In the genomic region with DNA sequence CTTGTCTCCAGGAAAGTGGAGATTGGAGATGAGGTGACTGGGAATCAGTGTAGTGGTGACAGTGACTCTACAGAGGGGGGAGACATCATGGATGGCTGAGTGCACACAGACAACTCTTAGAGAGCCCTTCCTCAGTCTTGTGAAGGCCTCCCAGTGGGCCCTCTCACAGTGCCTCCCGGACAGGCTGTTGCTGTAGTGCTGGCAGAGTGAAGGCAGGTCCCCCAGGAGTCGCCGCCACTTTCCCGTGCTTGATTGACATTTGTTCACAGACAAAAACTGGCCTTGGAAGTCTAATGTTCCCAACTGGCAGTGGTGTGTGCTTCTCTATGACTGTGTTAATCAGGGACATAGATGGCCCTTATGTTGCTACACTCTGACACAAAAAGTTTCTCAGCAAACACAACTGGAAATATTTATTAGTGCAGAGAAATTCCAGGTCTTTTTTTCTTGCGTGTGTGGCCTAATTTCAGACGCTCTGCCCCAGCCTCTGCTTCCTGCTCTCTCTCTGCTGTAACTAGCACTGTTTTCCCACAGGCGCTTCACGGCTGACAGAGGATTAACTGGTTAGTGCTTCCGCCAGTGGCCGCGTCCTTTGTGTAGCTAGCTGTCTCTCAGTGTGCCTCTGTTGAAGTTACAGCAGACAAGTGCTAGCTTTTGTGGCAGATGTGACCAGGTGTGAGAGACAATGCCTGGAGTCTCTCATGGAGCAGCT, we compare ENCODE assay signal across 9 mouse cellular contexts.
DNase-seq lines count a peak whose midpoint lies in the region; ATAC-seq and TF ChIP-seq lines count a peak whose summit lies in the region.
"Had no signal": no experiment of that assay in that cellular context is flagged by ENCODE, and none has a peak within 500 bp of the region (broad histone marks: within the 10 kb centered on the region; RNA-seq: fewer than 3 reads in every experiment).

No protein-coding gene starts in this region.

- H3K27ac ChIP-seq in heart, embryonic 15.5 days, result peak overlapping the region; percentile 44
- peak overlapping the region; percentile 24; the same call in 1 of the 2 replicates for H3K27ac ChIP-seq in bone marrow, adult 2 months (ENCODE audit: control insufficient read depth, insufficient read depth, low read depth, low read length, poor library complexity)
- peak overlapping the region; percentile 68 for H3K27ac ChIP-seq in forebrain, embryonic 12.5 days
- H3K27ac ChIP-seq in midbrain, embryonic 11.5 days (ENCODE audit: low read depth, low read length), result peak overlapping the region; percentile 58
- H3K27ac ChIP-seq in stomach, postnatal 0 days (replicated peaks), result no peak overlapping the region

- no peak overlapping the region for H3K9ac ChIP-seq in heart, embryonic 15.5 days
- 0 out of 2 replicates have a peak overlapping the region, but pooled peaks have one; percentile 9 for H3K9ac ChIP-seq in forebrain, embryonic 12.5 days
- peak overlapping the region; percentile 34 for H3K9ac ChIP-seq in midbrain, embryonic 11.5 days (ENCODE audit: low read length)
- no peak overlapping the region for H3K9ac ChIP-seq in stomach, postnatal 0 days (ENCODE audit: low read length)

- no peak for TF ChIP-seq POLR2A in bone marrow, adult 2 months (IDR thresholded peaks at IDR 0.05; ENCODE audit: borderline replicate concordance, control insufficient read depth, low read depth, low read length)

- H3K9me3 ChIP-seq in heart, embryonic 15.5 days (replicated peaks), result no peaks in the 10 kb centered on the region
- H3K9me3 ChIP-seq in forebrain, embryonic 12.5 days, result no peaks in the 10 kb centered on the region
- no peaks in the 10 kb centered on the region for H3K9me3 ChIP-seq in midbrain, embryonic 11.5 days (ENCODE audit: control insufficient read depth, low read length)
- H3K9me3 ChIP-seq in stomach, postnatal 0 days (ENCODE audit: control insufficient read depth, low read length), result no peaks in the 10 kb centered on the region

- intact Hi-C loops in heart, postnatal 36 days (cut with DNase I), result loop anchor here (2.0 kb wide), 1 partner anchor 19 kb away; no protein-coding TSS in a partner anchor

- DNase-seq in heart, postnatal 36 days, result no peak
- no peak for DNase-seq in midbrain, embryonic 11.5 days (ENCODE audit: low spot score, missing footprints)
- DNase-seq in stomach, postnatal 0 days (ENCODE audit: low spot score), result no peak
- no peak for DNase-seq in ovary, postnatal 10 days (ENCODE audit: low spot score)
- DNase-seq in cerebellum, adult 9-11 months, result no peak
- DNase-seq: gastrocnemius, postnatal 14 days had no signal

- H3K4me2 ChIP-seq in heart, embryonic 15.5 days, result 0 out of 2 replicates have a peak overlapping the region, but pooled peaks have one; percentile 6
- no peak overlapping the region; the same call in none of the 2 replicates for H3K4me2 ChIP-seq in forebrain, embryonic 12.5 days
- H3K4me2 ChIP-seq in midbrain, embryonic 11.5 days, result no peak overlapping the region; the same call in 1 of the 2 replicates
- H3K4me2 ChIP-seq in stomach, postnatal 0 days (replicated peaks; ENCODE audit: low read depth), result no peak overlapping the region

- 26% methylated on average over 11 of the region's 11 CpGs for WGBS in heart, embryonic 15.5 days
- WGBS in bone marrow, adult 2 months, result 51% methylated on average over 11 of the region's 11 CpGs
- WGBS in forebrain, embryonic 12.5 days, result 6% methylated on average over 11 of the region's 11 CpGs
- 4% methylated on average over 11 of the region's 11 CpGs for whole genome bisulfite sequencing in midbrain, embryonic 11.5 days
- 30% methylated on average over 11 of the region's 11 CpGs for WGBS in stomach, postnatal 0 days

- no peak overlapping the region for H3K4me3 ChIP-seq in heart, embryonic 15.5 days
- H3K4me3 ChIP-seq in bone marrow, adult 2 months (replicated peaks; ENCODE audit: control insufficient read depth, low read depth, low read length), result no peak overlapping the region
- H3K4me3 ChIP-seq in forebrain, embryonic 12.5 days (replicated peaks), result no peak overlapping the region
- H3K4me3 ChIP-seq in midbrain, embryonic 11.5 days (ENCODE audit: low read depth, low read length), result no peak overlapping the region
- H3K4me3 ChIP-seq in stomach, postnatal 0 days (ENCODE audit: low read depth, low read length), result no peak overlapping the region

- peaks cover 50% of the 10 kb centered on the region for H3K4me1 ChIP-seq in heart, embryonic 15.5 days (replicated peaks)
- H3K4me1 ChIP-seq in bone marrow, adult 2 months (ENCODE audit: control insufficient read depth, insufficient read depth, low read length), result peaks cover 9% of the 10 kb centered on the region
- H3K4me1 ChIP-seq in forebrain, embryonic 12.5 days, result peaks cover 36% of the 10 kb centered on the region
- H3K4me1 ChIP-seq in midbrain, embryonic 11.5 days (ENCODE audit: control insufficient read depth, insufficient read depth, low read length), result peaks cover 19% of the 10 kb centered on the region
- peaks cover 10% of the 10 kb centered on the region for H3K4me1 ChIP-seq in stomach, postnatal 0 days (replicated peaks; ENCODE audit: control insufficient read depth, insufficient read depth)

- TF ChIP-seq CTCF in bone marrow, adult 2 months (IDR thresholded peaks at IDR 0.05; ENCODE audit: control insufficient read depth, insufficient read depth, low read length), result no peak
- no peak for TF ChIP-seq CTCF in stomach, postnatal 0 days (IDR thresholded peaks at IDR 0.05; ENCODE audit: low read depth)

- TF ChIP-seq EP300 in stomach, postnatal 0 days (optimal IDR thresholded peaks at IDR 0.05), result no peak

- H3K36me3 ChIP-seq in heart, embryonic 15.5 days, result no peaks in the 10 kb centered on the region
- H3K36me3 ChIP-seq in forebrain, embryonic 12.5 days (replicated peaks), result no peaks in the 10 kb centered on the region
- H3K36me3 ChIP-seq in midbrain, embryonic 11.5 days (ENCODE audit: control insufficient read depth, insufficient read depth, low read length), result no peaks in the 10 kb centered on the region
- no peaks in the 10 kb centered on the region for H3K36me3 ChIP-seq in stomach, postnatal 0 days (ENCODE audit: control insufficient read depth, insufficient read depth, low read length)

- H3K27me3 ChIP-seq in heart, embryonic 15.5 days, result no peaks in the 10 kb centered on the region
- H3K27me3 ChIP-seq in forebrain, embryonic 12.5 days, result no peaks in the 10 kb centered on the region
- H3K27me3 ChIP-seq in midbrain, embryonic 11.5 days (ENCODE audit: control insufficient read depth, insufficient read depth, low read length), result no peaks in the 10 kb centered on the region
- H3K27me3 ChIP-seq in stomach, postnatal 0 days (ENCODE audit: control insufficient read depth, insufficient read depth, low read length), result no peaks in the 10 kb centered on the region

- ATAC-seq in heart, embryonic 15.5 days (replicated peaks; ENCODE audit: insufficient number of reproducible peaks, insufficient read depth, low FRiP score, low read depth), result no peak
- 0 out of 2 replicates have a peak, but pooled peaks have one; percentile 27 for ATAC-seq in forebrain, embryonic 12.5 days (ENCODE audit: low FRiP score)
- ATAC-seq in midbrain, embryonic 11.5 days (ENCODE audit: low FRiP score), result peak; percentile 62
- no peak for ATAC-seq in stomach, postnatal 0 days (ENCODE audit: low FRiP score, low TSS enrichment)

Comparison
In these comparisons a context has a peak if more than half of its experiments do, and no peak if none do; other contexts are left out.
1. ATAC-seq: peak in forebrain, embryonic 12.5 days (single experiment) and midbrain, embryonic 11.5 days (single experiment); none in heart, embryonic 15.5 days (single experiment) and stomach, postnatal 0 days (single experiment).
2. H3K9ac ChIP-seq: peak in forebrain, embryonic 12.5 days (single experiment) and midbrain, embryonic 11.5 days (single experiment); none in heart, embryonic 15.5 days (single experiment) and stomach, postnatal 0 days (single experiment).